Mouse (Mus musculus) hindbrain, embryonic 11.5 days (tissue): ENCODE results near the gene Hjurp. TPM values are rescaled to one million over a fixed set of nuclear protein-coding genes. Genes with fewer than 3 reads are reported as not detected.
"Not testable (repeated sequence)": the region's sequence is repeated elsewhere in the genome, so short reads cannot be mapped to it uniquely, and the experiment has no call there.

ENCODE experiments used
- ATAC-seq: fragments of 200-750 bp; cut with Nextera tagmentation; 2 replicates; pipeline ENCODE4 v1.8.0; 2017; ENCODE audit warnings: mild to moderate bottlenecking, moderate TSS enrichment, moderate library complexity; ENCODE audit not compliant: low FRiP score
- DNase-seq: peaks from one replicate; pipeline ENCODE4 v3.0.0-alpha.2; 2015; ENCODE audit warnings: low spot score
- H3K27ac ChIP-seq: fragments of 300-500 bp; sonication (generic); 2 replicates; pipeline ENCODE4 v1.5.1; 2014; ENCODE audit warnings: mild to moderate bottlenecking, low read depth, low read length
- H3K27me3 ChIP-seq: fragments of 300-500 bp; sonication (generic); 2 replicates; pipeline ENCODE4 v1.6.1; 2014; ENCODE audit warnings: mild to moderate bottlenecking, low read length, moderate library complexity, mixed read lengths; ENCODE audit not compliant: control insufficient read depth, insufficient read depth
- H3K36me3 ChIP-seq: fragments of 300-500 bp; sonication (generic); 2 replicates; pipeline ENCODE4 v1.6.1; 2014; ENCODE audit warnings: mild to moderate bottlenecking, low read length, moderate library complexity, mixed read lengths; ENCODE audit not compliant: control insufficient read depth, insufficient read depth
- H3K4me1 ChIP-seq: fragments of 300-500 bp; sonication (generic); replicated peaks from 2 replicates; pipeline ENCODE4 v1.6.1; 2014; ENCODE audit warnings: low read length, mixed read lengths; ENCODE audit not compliant: control insufficient read depth, insufficient read depth
- H3K4me2 ChIP-seq: fragments of 300-500 bp; sonication (generic); replicated peaks from 2 replicates; pipeline ENCODE4 v1.6.1; 2014; ENCODE audit warnings: mild to moderate bottlenecking, low read depth, low read length
- H3K4me3 ChIP-seq: fragments of 300-500 bp; sonication (generic); 2 replicates; pipeline ENCODE4 v1.5.1; 2014; ENCODE audit warnings: low read depth, low read length
- H3K9ac ChIP-seq: fragments of 300-500 bp; sonication (generic); 2 replicates; pipeline ENCODE4 v1.6.1; 2014; ENCODE audit warnings: low read depth, low read length
- H3K9me3 ChIP-seq: fragments of 300-500 bp; sonication (generic); 2 replicates; pipeline ENCODE4 v1.6.1; 2016; ENCODE audit warnings: low read length; ENCODE audit not compliant: control insufficient read depth
- WGBS: fragments of 180-500 bp; shearing (Covaris S2); extraction: QIAGEN DNeasy Blood & Tissue Kit; methylation state at CpG from one replicate; pipeline ENCODE4 v1.1.7; 2014; 5-methylcytosine and 5-hydroxymethylcytosine counted together
- polyA plus RNA-seq: library from polyadenylated mRNA; unstranded; fragments of >200 nt; fragmentation: Nextera tagmentation; extraction: Ambion mirVana; gene quantifications from 2 replicates; pipeline ENCODE4 v1.2.1, GENCODE M21; 2014

Gene Hjurp
- polyA plus RNA-seq, 1 experiment from 2014 or later, result 136 TPM

GRCm38 (mm10) chr1:88229566-88229965 lies 47.9 kb downstream of the Hjurp start:
- Histone ChIP-seq H3K36me3 (no peaks in the 10 kb centered on the region), H3K27ac (no peak overlapping the region), H3K9me3 (peaks cover 93% of the 10 kb centered on the region), H3K4me2 (no peak overlapping the region), H3K4me3 (no peak overlapping the region), H3K9ac (no peak overlapping the region), H3K27me3 (no peaks in the 10 kb centered on the region), H3K4me1 (no peaks in the 10 kb centered on the region)
- ATAC-seq (peak; percentile 1; the same call in 1 of the 2 replicates), DNase-seq (no peak)
- 78% methylated on average over 3 of the region's 3 CpGs for WGBS

GRCm38 (mm10) chr1:88228121-88228520 lies 49.3 kb downstream of the Hjurp start:
- H3K9ac ChIP-seq, result no peak overlapping the region

GRCm38 (mm10) chr1:88227482-88227881 lies 50.0 kb downstream of the Hjurp start:
- no peak overlapping the region for H3K4me3 ChIP-seq
- no peak overlapping the region for H3K27ac ChIP-seq
- ATAC-seq, result no peak
- H3K9me3 ChIP-seq, result peaks cover 72% of the 10 kb centered on the region
- H3K4me2 ChIP-seq, result no peak overlapping the region
- 57% methylated on average over 2 of the region's 2 CpGs for WGBS
- no peak overlapping the region for H3K9ac ChIP-seq
- no peak for DNase-seq
- H3K27me3 ChIP-seq, result no peaks in the 10 kb centered on the region
- no peaks in the 10 kb centered on the region for H3K36me3 ChIP-seq
- H3K4me1 ChIP-seq, result no peaks in the 10 kb centered on the region

More at GRCm38 (mm10) chr1:88228121-88228520, 49.3 kb downstream of the Hjurp start:
- peaks cover 78% of the 10 kb centered on the region for H3K9me3 ChIP-seq
- ATAC-seq (no peak), DNase-seq (no peak)
- no peak overlapping the region for H3K27ac ChIP-seq
- no peaks in the 10 kb centered on the region for H3K4me1 ChIP-seq
- H3K27me3 ChIP-seq, result no peaks in the 10 kb centered on the region
- no peaks in the 10 kb centered on the region for H3K36me3 ChIP-seq
- no peak overlapping the region for H3K4me3 ChIP-seq
- WGBS, result 73% methylated on average over 7 of the region's 7 CpGs
- no peak overlapping the region for H3K4me2 ChIP-seq

- Histone ChIP-seq H3K4me2 (no peak within 1 kb of the TSS), H3K4me3 (no peak within 1 kb of the TSS), H3K27me3 (no peaks in the 10 kb centered on the region), H3K9ac (no peak within 1 kb of the TSS), H3K27ac (no peak within 1 kb of the TSS), H3K36me3 (no peaks in the 10 kb centered on the region), H3K4me1 (no peaks in the 10 kb centered on the region), H3K9me3 (peaks cover 69% of the 10 kb centered on the region)
- WGBS, result 56% methylated on average over 5 of the region's 5 CpGs
- ATAC-seq, result no peak
- DNase-seq, result no peak
Measured at GRCm38 (mm10) chr1:88226670-88227379, 50.6 kb downstream of the Hjurp start, which contains the start of gene Mroh2a. Mroh2a (plus strand) TSS chr1:88226986.

GRCm38 (mm10) chr1:88225741-88226140 lies 51.7 kb downstream of the Hjurp start:
- no peaks in the 10 kb centered on the region for H3K36me3 ChIP-seq
- H3K4me2 ChIP-seq, result no peak overlapping the region
- no peaks in the 10 kb centered on the region for H3K27me3 ChIP-seq
- ATAC-seq (no peak), DNase-seq (no peak)
- H3K4me3 ChIP-seq, result no peak overlapping the region
- no peaks in the 10 kb centered on the region for H3K4me1 ChIP-seq
- H3K9ac ChIP-seq, result no peak overlapping the region
- H3K9me3 ChIP-seq, result peaks cover 58% of the 10 kb centered on the region
- no peak overlapping the region for H3K27ac ChIP-seq

GRCm38 (mm10) chr1:88225301-88225700 lies 52.1 kb downstream of the Hjurp start:
- H3K4me3 ChIP-seq, ATAC-seq, H3K27ac ChIP-seq, H3K36me3 ChIP-seq, H3K9ac ChIP-seq, H3K4me1 ChIP-seq, H3K4me2 ChIP-seq, H3K27me3 ChIP-seq, DNase-seq: not testable (repeated sequence)
- H3K9me3 ChIP-seq, result peaks cover 54% of the 10 kb centered on the region
- 42% methylated on average over 2 of the region's 2 CpGs for WGBS

- no peak overlapping the region for H3K4me2 ChIP-seq
- DNase-seq (no peak), ATAC-seq (no peak)
- H3K9me3 ChIP-seq, result peaks cover 43% of the 10 kb centered on the region
- no peak overlapping the region for H3K27ac ChIP-seq
- no peak overlapping the region for H3K9ac ChIP-seq
- no peak overlapping the region for H3K4me3 ChIP-seq
- no peaks in the 10 kb centered on the region for H3K4me1 ChIP-seq
- 73% methylated on average over 2 of the region's 2 CpGs for WGBS
- H3K36me3 ChIP-seq, result no peaks in the 10 kb centered on the region
- H3K27me3 ChIP-seq, result no peaks in the 10 kb centered on the region
Measured at GRCm38 (mm10) chr1:88224029-88224776, 53.2 kb downstream of the Hjurp start.

GRCm38 (mm10) chr1:88223591-88223990 lies 53.8 kb downstream of the Hjurp start:
- Histone ChIP-seq H3K4me3 (no peak overlapping the region), H3K4me1 (no peaks in the 10 kb centered on the region), H3K9me3 (peaks cover 37% of the 10 kb centered on the region), H3K9ac (no peak overlapping the region), H3K36me3 (no peaks in the 10 kb centered on the region), H3K27ac (no peak overlapping the region), H3K4me2 (no peak overlapping the region), H3K27me3 (no peaks in the 10 kb centered on the region)
- no peak for DNase-seq
- WGBS, result 62% methylated on average over 1 of the region's 1 CpGs
- no peak for ATAC-seq
